Comparison of ENCODE assay signal across 19 mouse cellular contexts in genomic region chr1:18512764-18513163, GRCm38 (mm10).
"Had no signal": no experiment of that assay in that cellular context is flagged by ENCODE, and none has a peak within 500 bp of the region (broad histone marks: within the 10 kb centered on the region; RNA-seq: fewer than 3 reads in every experiment).

No protein-coding gene starts in this region.

- H3K27me3 ChIP-seq: liver, embryonic 13.5 days; liver, embryonic 15.5 days; lung, embryonic 15.5 days; megakaryocyte, embryonic 14.5 days; midbrain, embryonic 12.5 days; neural tube, embryonic 12.5 days had no signal

- H3K4me2 ChIP-seq: liver, embryonic 13.5 days; liver, embryonic 15.5 days; lung, embryonic 15.5 days; midbrain, embryonic 12.5 days; neural tube, embryonic 12.5 days had no signal

- ATAC-seq: liver, postnatal 0 days; lung, postnatal 0 days had no signal

- H3K9ac ChIP-seq: liver, embryonic 13.5 days; liver, embryonic 15.5 days; liver, postnatal 0 days; lung, embryonic 15.5 days; midbrain, embryonic 12.5 days; neural tube, embryonic 12.5 days had no signal

- H3K4me1 ChIP-seq: liver, embryonic 13.5 days; liver, embryonic 15.5 days; lung, embryonic 15.5 days; megakaryocyte, embryonic 14.5 days; midbrain, embryonic 12.5 days; neural tube, embryonic 12.5 days had no signal

- H3K9me3 ChIP-seq: liver, embryonic 13.5 days; liver, embryonic 15.5 days; lung, embryonic 15.5 days; megakaryocyte, embryonic 14.5 days; midbrain, embryonic 12.5 days; neural tube, embryonic 12.5 days had no signal

- H3K27ac ChIP-seq: liver, embryonic 13.5 days; liver, embryonic 15.5 days; lung, embryonic 15.5 days; macrophage; midbrain, embryonic 12.5 days; neural tube, embryonic 12.5 days had no signal

- DNase-seq: liver, embryonic 13.5 days; liver, postnatal 0 days; lung, adult 2 months; lung, postnatal 14 days; lung, postnatal 36 days; midbrain, embryonic 14.5 days; right cerebral cortex, postnatal 25 days; right cerebral cortex, postnatal 4 days; spleen, adult 18-20 months; thymus, adult 18-20 months; thymus, postnatal 14 days; thymus, postnatal 36 days had no signal

- H3K36me3 ChIP-seq: liver, embryonic 13.5 days; liver, embryonic 15.5 days; lung, embryonic 15.5 days; midbrain, embryonic 12.5 days; neural tube, embryonic 12.5 days had no signal

- H3K4me3 ChIP-seq: liver, embryonic 13.5 days; liver, embryonic 15.5 days; lung, embryonic 15.5 days; megakaryocyte, embryonic 14.5 days; midbrain, embryonic 12.5 days; neural tube, embryonic 12.5 days had no signal
